Mouse (Mus musculus) bone marrow macrophage, adult 2 months (primary cell): ENCODE measurements around the gene Foxn3.

Experiments used
- CTCF ChIP-seq: IDR thresholded peaks from 2 replicates; pipeline ENCODE4 v1.5.1; 2012; ENCODE audit warnings: low read depth, mild to moderate bottlenecking, low read length, moderate library complexity
- POLR2A ChIP-seq: IDR thresholded peaks from 2 replicates; pipeline ENCODE4 v1.6.1; 2012; ENCODE audit warnings: mild to moderate bottlenecking, low read depth, low read length, borderline replicate concordance

- TF ChIP-seq POLR2A (no peak), CTCF (no peak)
Measured at GRCm38 (mm10) chr12:99330822-99331285, 232.5 kb downstream of the Foxn3 start.
